Mouse (Mus musculus) small intestine, adult 2 months (tissue): ENCODE data around the gene Rnf24.

Source experiments
- CTCF ChIP-seq: fragments of 200-500 bp; IDR thresholded peaks from 2 replicates; pipeline ENCODE4 v1.5.1; 2012; ENCODE audit warnings: low read depth, mild to moderate bottlenecking, control low read depth, inconsistent platforms, low read length, moderate library complexity, mixed read lengths; ENCODE audit not compliant: insufficient replicate concordance, insufficient read length; ENCODE audit errors: extremely low read depth
- POLR2A ChIP-seq: fragments of 200-500 bp; IDR thresholded peaks from 2 replicates; pipeline ENCODE4 v1.6.1; 2012; ENCODE audit warnings: low read depth, mild to moderate bottlenecking, control low read depth, inconsistent platforms, low read length, moderate library complexity

GRCm38 (mm10) chr2:131316167-131316566 lies 36.5 kb downstream of the Rnf24 start:
- no peak for TF ChIP-seq CTCF
- no peak for TF ChIP-seq POLR2A
